Mouse (Mus musculus) layer of hippocampus, postnatal 25 days (tissue): ENCODE data around the gene Prmt6. TPM values are rescaled to one million over a fixed set of nuclear protein-coding genes. Genes with fewer than 3 reads are reported as not detected.

Experiments
- DNase-seq, 2 experiments: peaks; one replicate each; pipeline ENCODE4 v3.0.0; 2022; ENCODE audit warnings: mixed read lengths in 2 of 2, low spot score in 1 of 2; ENCODE audit errors: extremely low spot score in 1 of 2
- total RNA-seq, 2 experiments: library from RNA; stranded (reverse); gene quantifications; 2 replicates each; pipeline ENCODE4 v1.2.3; 2021

Prmt6 gene
- total RNA-seq, result 10 to 100 TPM; 17.2 to 18.4 TPM

DNA sequence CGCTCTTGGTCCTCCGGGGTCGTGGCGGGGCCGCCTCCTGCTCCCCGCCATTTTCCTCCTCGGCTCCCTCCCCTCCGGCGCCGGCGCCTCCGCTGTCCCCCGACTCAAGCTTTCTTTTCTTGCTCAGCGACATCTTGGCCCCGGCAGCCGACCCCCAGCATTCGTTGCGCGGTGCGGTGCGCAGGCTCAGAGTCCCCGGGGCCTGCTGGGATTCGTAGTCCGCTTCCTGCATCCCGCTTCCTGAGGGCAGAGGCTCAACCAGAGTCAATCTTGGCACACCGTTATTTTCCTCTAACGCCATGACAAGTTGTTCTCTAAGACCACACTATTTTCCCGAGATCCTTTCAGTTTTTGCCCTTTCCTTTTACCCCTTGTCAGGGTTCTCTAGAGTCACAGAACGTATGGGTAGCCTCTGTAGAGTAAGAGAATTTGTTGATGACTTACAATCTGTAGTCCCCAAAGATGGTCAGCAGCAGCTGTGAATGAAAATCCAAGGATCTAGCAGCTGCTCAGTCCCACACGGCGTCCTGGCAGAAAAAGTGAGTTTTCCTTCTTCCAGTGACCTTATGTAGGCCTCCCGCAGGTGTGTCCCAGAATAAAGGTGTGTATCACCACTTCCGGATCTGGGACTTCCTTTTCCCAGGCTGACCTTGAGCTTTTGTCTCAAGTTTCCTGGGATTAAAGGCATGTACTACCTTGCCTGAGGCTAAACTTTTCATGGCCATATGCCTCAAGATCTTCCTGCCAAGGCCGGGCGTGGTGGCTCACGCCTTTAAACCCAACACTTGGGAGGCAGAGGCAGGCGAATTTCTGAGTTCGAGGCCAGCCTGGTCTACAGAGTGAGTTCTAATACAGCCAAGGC, at the start of gene Prmt6:
Prmt6 (minus strand) TSS at position 160 of the 862 bp plus-strand sequence.
- peak in 1 of 2 experiments; percentile 82 for DNase-seq

DNA sequence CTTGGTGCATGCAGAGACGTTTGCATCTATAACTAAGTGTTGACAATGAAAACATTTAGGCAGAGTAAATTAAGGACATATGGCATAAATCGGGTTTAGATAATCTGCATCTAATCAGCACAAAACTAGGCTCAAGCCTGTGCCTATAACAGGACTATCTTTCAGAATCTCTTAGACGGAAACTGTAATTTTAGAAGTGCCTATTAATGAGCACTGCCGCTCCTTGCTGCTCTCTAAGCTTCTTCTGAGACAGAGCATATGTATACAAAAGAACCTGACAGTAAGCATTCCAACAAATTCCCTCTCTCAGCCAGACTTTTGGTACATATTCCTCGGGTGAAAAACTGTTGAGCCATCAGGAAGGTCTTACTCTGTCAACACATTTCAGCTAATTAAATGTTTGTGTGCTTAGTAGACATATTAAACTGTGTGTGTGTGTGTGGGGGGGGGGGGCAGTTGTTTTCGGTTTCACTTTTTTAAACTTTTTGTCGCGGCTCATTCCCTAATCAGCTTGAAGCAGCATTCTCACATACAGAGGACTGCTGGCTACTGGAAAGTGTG, 39.8 kb upstream of the Prmt6 start:
- no peak for DNase-seq

DNA sequence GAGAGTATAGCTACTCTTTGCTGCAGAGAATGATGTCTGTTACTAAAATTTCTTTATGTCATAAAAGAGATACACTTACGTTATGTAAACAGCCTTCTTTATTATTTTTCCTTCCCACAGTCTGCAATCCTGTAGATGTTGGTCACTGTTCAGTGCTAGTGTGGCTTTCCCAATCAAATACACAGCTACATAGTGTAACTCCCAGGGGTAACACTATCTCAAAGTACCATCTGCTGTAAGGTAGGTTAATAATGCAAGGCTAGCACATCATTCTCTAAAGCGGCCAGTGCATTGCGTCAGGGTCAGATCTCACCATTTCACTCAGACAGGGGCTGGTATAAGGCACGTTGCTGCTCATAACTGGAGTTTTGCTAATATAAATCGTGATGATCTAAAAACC, 31.9 kb upstream of the Prmt6 start:
- no peak for DNase-seq

DNA sequence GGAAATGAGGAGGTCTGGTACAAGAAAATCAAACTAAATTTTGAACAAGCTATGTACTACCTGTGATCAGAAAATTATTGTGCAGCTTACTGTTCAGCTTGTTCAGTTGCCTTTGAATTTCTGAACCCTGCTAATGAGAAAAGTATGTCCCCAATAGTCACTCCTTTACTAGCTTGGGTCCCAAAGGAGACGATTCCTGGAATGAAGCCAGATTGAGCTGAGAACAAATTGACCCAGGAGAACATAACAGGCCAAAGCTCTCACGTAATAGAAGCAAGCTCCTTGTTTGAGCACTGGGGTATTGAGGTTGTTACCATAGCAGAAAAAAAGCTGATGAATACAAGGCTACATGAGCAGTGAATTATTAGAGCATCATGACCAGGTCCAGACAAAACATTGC, 17.0 kb upstream of the Prmt6 start:
- DNase-seq, result no peak

DNA sequence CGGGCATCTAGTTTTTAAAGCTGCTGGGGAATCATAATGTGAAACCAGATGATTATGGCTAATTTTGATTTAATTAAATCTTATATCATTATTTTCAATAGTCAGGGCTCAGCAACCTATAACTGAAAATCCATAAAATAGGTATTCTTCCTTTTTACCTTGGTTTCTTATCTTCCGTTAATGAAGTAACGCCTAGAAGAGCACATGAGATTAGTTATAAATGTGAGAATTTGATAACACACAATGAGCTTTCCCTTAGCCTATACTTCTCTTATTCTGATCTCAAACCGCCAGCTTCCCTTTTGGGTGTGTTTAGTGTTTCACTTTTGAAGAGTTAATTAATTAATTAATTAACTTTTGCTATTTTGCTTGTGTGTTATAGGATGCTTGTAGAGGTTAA, 2.3 kb upstream of the Prmt6 start:
- no peak for DNase-seq

DNA sequence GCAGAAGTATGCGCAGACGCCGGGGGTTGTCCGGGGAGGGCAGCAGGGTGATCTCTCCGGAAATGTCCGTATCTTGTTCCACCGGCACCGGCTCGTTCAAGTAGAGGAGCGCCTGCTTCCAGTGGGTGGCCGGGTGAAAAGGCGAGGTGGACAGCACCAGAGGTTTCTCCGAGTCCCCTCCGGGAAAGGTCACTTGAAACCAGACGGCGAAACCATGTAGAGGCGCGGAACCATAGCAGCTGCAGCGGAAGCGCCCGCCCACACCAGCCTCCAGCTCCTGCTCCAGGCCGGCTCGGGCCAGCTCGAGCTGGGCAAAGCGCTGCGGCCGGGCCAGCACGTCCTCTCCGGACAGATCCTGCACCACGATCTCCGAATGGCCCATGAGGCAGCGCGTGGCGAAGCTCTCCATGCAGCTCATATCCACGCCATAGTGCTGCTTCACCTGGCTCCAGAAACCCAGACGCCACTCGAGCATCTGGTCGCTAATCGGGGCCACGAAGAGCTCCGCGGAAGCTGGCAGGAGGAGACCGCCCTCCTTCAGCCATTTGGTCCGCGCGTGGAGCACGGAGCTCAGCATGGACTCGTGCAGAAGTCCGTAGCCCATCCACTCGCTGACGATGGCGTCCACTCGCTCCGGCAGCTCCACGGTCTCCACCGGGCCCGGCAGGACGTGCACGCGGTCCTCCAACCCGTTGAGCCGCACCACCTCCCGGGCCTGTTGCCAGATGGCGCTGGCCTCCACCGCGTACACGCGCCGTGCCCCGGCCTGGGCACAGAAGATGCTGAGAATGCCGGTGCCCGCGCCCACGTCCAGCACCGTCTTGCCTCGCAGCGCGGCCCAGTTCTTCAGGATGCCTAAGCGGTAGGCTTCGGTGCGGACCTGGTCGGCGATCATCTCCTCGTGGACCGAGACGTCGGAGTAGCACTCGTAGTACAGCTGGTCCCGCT, 633 bp downstream of the Prmt6 start:
- DNase-seq, result peak; percentile 64 to 84

DNA sequence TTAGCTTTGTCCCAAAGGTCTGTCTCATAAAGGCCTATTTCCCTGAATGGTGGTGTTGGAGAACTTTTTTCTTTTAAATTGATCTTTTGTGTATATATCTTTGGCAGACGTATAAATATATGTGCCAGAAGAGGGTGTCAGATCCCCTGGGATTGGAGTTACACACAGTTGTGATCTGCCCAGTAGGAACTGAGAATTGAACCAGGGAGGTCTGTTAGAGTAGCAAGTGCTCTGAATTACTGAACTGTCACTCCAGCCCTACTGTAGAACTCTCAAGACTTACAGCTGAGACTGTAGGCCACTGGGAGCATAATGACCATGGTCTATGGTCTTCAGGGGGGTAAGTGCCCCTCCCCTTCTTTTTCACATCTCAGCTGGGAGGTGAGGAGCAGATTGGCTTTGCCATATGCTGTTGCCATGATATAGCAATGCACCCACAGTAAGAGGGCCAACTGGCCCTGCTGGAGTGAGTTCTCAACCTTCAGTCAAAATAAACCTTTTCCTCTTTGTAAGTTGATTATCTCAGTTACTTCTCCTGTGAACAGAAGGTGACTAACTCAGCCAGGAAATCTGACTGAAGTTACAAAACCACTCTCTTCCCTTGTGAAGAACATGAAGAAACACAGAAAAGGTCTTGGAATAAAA, 13.9 kb downstream of the Prmt6 start:
- no peak for DNase-seq

Other genes with a start within 250 kb of the Prmt6 start
- 10 to 100 TPM; 26.0 to 27.6 TPM for gene Ntng1, start 107.0 kb downstream of the Prmt6 start, total RNA-seq